In genomic region chr1:120231334-120231733, GRCm38 (mm10) we compare ENCODE assay signal across 9 mouse cellular contexts. TPM values are rescaled to one million over a fixed set of nuclear protein-coding genes. Genes with fewer than 3 reads are reported as not detected.
A peak's percentile ranks its signal among the peaks of the same experiment; 100 is the strongest.
DNase-seq lines count a peak whose midpoint lies in the region; ATAC-seq and TF ChIP-seq lines count a peak whose summit lies in the region.
"Had no signal": no experiment of that assay in that cellular context is flagged by ENCODE, and none has a peak within 500 bp of the region (broad histone marks: within the 10 kb centered on the region; RNA-seq: fewer than 3 reads in every experiment).

No protein-coding gene starts in this region.

- H3K27ac ChIP-seq in spleen, adult 2 months (ENCODE audit: insufficient read depth, low read length): no peak overlapping the region
- no peak overlapping the region for H3K27ac ChIP-seq in embryonic facial prominence, embryonic 11.5 days (replicated peaks; ENCODE audit: low read depth, low read length)
- no peak overlapping the region for H3K27ac ChIP-seq in kidney, embryonic 14.5 days (ENCODE audit: low read depth, low read length)
- H3K27ac ChIP-seq in lung, embryonic 16.5 days (ENCODE audit: low read length): no peak overlapping the region
- H3K27ac ChIP-seq: neural tube, embryonic 13.5 days had no signal

- H3K4me1 ChIP-seq in spleen, adult 2 months (ENCODE audit: control insufficient read depth, insufficient read depth, insufficient read length): no peaks in the 10 kb centered on the region
- no peaks in the 10 kb centered on the region for H3K4me1 ChIP-seq in embryonic facial prominence, embryonic 11.5 days (ENCODE audit: control insufficient read depth, insufficient read depth, low read length)
- H3K4me1 ChIP-seq in kidney, embryonic 14.5 days (ENCODE audit: control insufficient read depth, insufficient read depth, low read length): no peaks in the 10 kb centered on the region
- H3K4me1 ChIP-seq in lung, embryonic 16.5 days (replicated peaks; ENCODE audit: control insufficient read depth, insufficient read depth, low read length): no peaks in the 10 kb centered on the region
- H3K4me1 ChIP-seq: neural tube, embryonic 13.5 days had no signal

- TF ChIP-seq POLR2A in spleen, adult 2 months (IDR thresholded peaks at IDR 0.05; ENCODE audit: low read depth, low read length): no peak

- no peaks in the 10 kb centered on the region for H3K9me3 ChIP-seq in embryonic facial prominence, embryonic 11.5 days (replicated peaks; ENCODE audit: control insufficient read depth, low read length)
- H3K9me3 ChIP-seq in kidney, embryonic 14.5 days (ENCODE audit: control insufficient read depth, low read length): no peaks in the 10 kb centered on the region
- H3K9me3 ChIP-seq in lung, embryonic 16.5 days (ENCODE audit: control insufficient read depth, low read length): no peaks in the 10 kb centered on the region
- H3K9me3 ChIP-seq: neural tube, embryonic 13.5 days had no signal

- H3K4me2 ChIP-seq in embryonic facial prominence, embryonic 11.5 days (ENCODE audit: low read depth, low read length): no peak overlapping the region
- H3K4me2 ChIP-seq in kidney, embryonic 14.5 days (replicated peaks; ENCODE audit: low read depth, low read length): no peak overlapping the region
- no peak overlapping the region for H3K4me2 ChIP-seq in lung, embryonic 16.5 days (ENCODE audit: low read depth, low read length)
- H3K4me2 ChIP-seq: neural tube, embryonic 13.5 days had no signal

- H3K27me3 ChIP-seq in spleen, adult 2 months (ENCODE audit: control insufficient read depth, insufficient read depth, low read length): no peaks in the 10 kb centered on the region
- H3K27me3 ChIP-seq in embryonic facial prominence, embryonic 11.5 days (ENCODE audit: control insufficient read depth, insufficient read depth, low read length): no peaks in the 10 kb centered on the region
- H3K27me3 ChIP-seq in kidney, embryonic 14.5 days (ENCODE audit: control insufficient read depth, insufficient read depth, low read length): no peaks in the 10 kb centered on the region; the same call in 1 of the 2 replicates
- no peaks in the 10 kb centered on the region for H3K27me3 ChIP-seq in lung, embryonic 16.5 days (ENCODE audit: control insufficient read depth, insufficient read depth, low read depth, low read length)
- H3K27me3 ChIP-seq: neural tube, embryonic 13.5 days had no signal

- DNase-seq in cerebellum, adult 18-20 months: peak; percentile 7 to 8
- DNase-seq in cerebellum, adult 11-12 months: no peak
- DNase-seq in spleen, adult 2 months (ENCODE audit: low read depth in 1 of 2, low spot score in 2 of 2): no peak
- DNase-seq in spleen, adult 12 weeks (ENCODE audit: low spot score): no peak
- peak; percentile 47 for DNase-seq in embryonic facial prominence, embryonic 11.5 days (ENCODE audit: low spot score)
- DNase-seq in spleen, postnatal 36 days (ENCODE audit: low spot score in 2 of 2): peak; percentile 17 to 25

- ATAC-seq in embryonic facial prominence, embryonic 11.5 days (replicated peaks; ENCODE audit: insufficient number of reproducible peaks, low FRiP score, low TSS enrichment, low read depth): no peak
- ATAC-seq in kidney, embryonic 14.5 days (ENCODE audit: low FRiP score, low TSS enrichment): peak; percentile 47; the same call in 1 of the 2 replicates
- ATAC-seq in lung, embryonic 16.5 days (ENCODE audit: low read depth): 0 out of 2 replicates have a peak, but pooled peaks have one; percentile 17

- TF ChIP-seq CTCF in spleen, adult 2 months (IDR thresholded peaks at IDR 0.05; ENCODE audit: extremely low read depth, insufficient read depth, insufficient read length, insufficient replicate concordance): peak; percentile 23; the same call in 1 of the 2 replicates

- WGBS in spleen, adult 2 months: 50% methylated on average over 6 of the region's 6 CpGs
- 37% methylated on average over 6 of the region's 6 CpGs for WGBS in embryonic facial prominence, embryonic 11.5 days
- WGBS in kidney, embryonic 14.5 days: 33% methylated on average over 6 of the region's 6 CpGs
- WGBS in lung, embryonic 16.5 days: 22% methylated on average over 6 of the region's 6 CpGs

- H3K4me3 ChIP-seq in spleen, adult 2 months (ENCODE audit: extremely low read depth, insufficient read depth, insufficient read length): no peak overlapping the region
- H3K4me3 ChIP-seq in embryonic facial prominence, embryonic 11.5 days (ENCODE audit: low read depth, low read length): no peak overlapping the region
- no peak overlapping the region for H3K4me3 ChIP-seq in kidney, embryonic 14.5 days (ENCODE audit: low read length)
- no peak overlapping the region for H3K4me3 ChIP-seq in lung, embryonic 16.5 days (ENCODE audit: low read length)
- H3K4me3 ChIP-seq: neural tube, embryonic 13.5 days had no signal

- no peak overlapping the region for H3K9ac ChIP-seq in embryonic facial prominence, embryonic 11.5 days (replicated peaks; ENCODE audit: low read length)
- H3K9ac ChIP-seq in kidney, embryonic 14.5 days (ENCODE audit: low read depth, low read length): no peak overlapping the region
- H3K9ac ChIP-seq in lung, embryonic 16.5 days (ENCODE audit: low read length): no peak overlapping the region
- H3K9ac ChIP-seq: neural tube, embryonic 13.5 days had no signal

- H3K36me3 ChIP-seq in spleen, adult 2 months (ENCODE audit: control insufficient read depth, insufficient read depth, low read length): no peaks in the 10 kb centered on the region
- H3K36me3 ChIP-seq in embryonic facial prominence, embryonic 11.5 days (replicated peaks; ENCODE audit: control insufficient read depth, insufficient read depth, low read depth, low read length): no peaks in the 10 kb centered on the region
- no peaks in the 10 kb centered on the region for H3K36me3 ChIP-seq in kidney, embryonic 14.5 days (ENCODE audit: control insufficient read depth, insufficient read depth, low read length)
- no peaks in the 10 kb centered on the region for H3K36me3 ChIP-seq in lung, embryonic 16.5 days (ENCODE audit: control insufficient read depth, insufficient read depth, low read length)
- H3K36me3 ChIP-seq: neural tube, embryonic 13.5 days had no signal

RNA-seq across cellular contexts. Expression of gene Steap3, which starts 41.2 kb away (rescaled TPM):
- 16.2 and 37.3 TPM in 2 replicates for polyA plus RNA-seq in spleen, adult 2 months (2012; rRNA removed)
- polyA plus RNA-seq in embryonic facial prominence, embryonic 11.5 days (2014; fragmentation: Nextera tagmentation; extraction: Ambion mirVana): 3.3 and 3.7 TPM in 2 replicates
- polyA plus RNA-seq in kidney, embryonic 14.5 days (2014; fragmentation: Nextera tagmentation; extraction: Ambion mirVana): 2.1 and 2.2 TPM in 2 replicates
- 3.0 and 3.6 TPM in 2 replicates for polyA plus RNA-seq in lung, embryonic 16.5 days (2015; fragmentation: Nextera tagmentation; extraction: Ambion mirVana)

Comparison
In these comparisons a context has a peak if more than half of its experiments do, and no peak if none do; other contexts are left out.
1. DNase-seq: peak in cerebellum, adult 18-20 months (2 of 2), embryonic facial prominence, embryonic 11.5 days (single experiment) and spleen, postnatal 36 days (2 of 2); none in cerebellum, adult 11-12 months (single experiment), spleen, adult 2 months (0 of 2) and spleen, adult 12 weeks (single experiment).